Mouse (Mus musculus): ENCODE data around the gene Spint2. TPM values are rescaled to one million over a fixed set of nuclear protein-coding genes. Genes with fewer than 3 reads are reported as not detected.

Gene Spint2
- total RNA-seq, 1 experiment = 202 TPM

DNA sequence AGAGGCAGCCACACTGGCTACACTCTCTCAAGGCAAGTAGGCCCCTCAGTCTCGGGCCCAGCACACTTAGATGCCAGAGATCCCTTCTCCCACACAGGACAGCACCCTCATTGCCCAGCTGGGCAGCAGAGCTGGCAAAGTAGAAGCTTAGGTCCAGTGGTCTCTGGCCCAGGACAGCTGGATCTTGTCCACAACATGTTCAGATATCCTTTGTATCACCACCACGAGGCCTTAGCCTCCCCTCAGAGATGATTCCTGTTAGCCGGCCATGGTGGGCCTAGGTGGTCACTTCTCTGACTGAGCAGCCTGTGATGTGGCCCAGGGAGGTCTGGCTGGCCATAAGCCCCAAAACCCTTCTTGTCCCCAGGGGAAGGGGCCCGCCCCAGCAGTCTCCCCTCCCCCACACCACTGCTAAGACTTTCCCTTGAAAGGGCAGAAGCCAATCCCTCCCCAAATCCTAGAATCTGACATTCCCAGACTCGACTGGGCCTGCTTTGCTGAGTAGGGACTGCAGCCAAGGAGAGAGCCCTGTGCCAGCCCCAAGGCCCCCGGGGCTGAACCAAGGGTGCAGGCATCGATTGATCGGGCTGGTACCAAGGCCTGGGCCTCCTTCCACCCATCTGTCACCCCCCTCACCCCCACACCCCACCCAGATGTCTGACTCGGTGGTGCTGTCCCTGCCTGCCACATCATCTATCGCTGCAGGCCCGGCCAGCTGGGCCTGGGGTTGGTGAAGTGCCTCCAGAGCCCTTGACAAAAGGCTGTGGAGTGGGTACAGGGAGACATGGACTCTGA is 9.2 kb upstream of the Spint2 start:
- peak overlapping the region; percentile 9; the same call in 1 of the 2 replicates for H3K9ac ChIP-seq (ENCODE audit: insufficient read depth, low read depth, low read length, poor library complexity, severe bottlenecking)
- TF ChIP-seq MAFK (IDR thresholded peaks at IDR 0.05; ENCODE audit: insufficient read depth, low read depth, low read length) = no peak
- no peak for TF ChIP-seq CHD2 (IDR thresholded peaks at IDR 0.05; ENCODE audit: low read depth, low read length)
- TF ChIP-seq ZNF384 (IDR thresholded peaks at IDR 0.05; ENCODE audit: low read depth, low read length) = no peak
- no peak for TF ChIP-seq ZC3H11A (IDR thresholded peaks at IDR 0.05; ENCODE audit: borderline replicate concordance, low read depth, low read length)
- no peak for TF ChIP-seq HCFC1 (IDR thresholded peaks at IDR 0.05; ENCODE audit: borderline replicate concordance, insufficient read depth, low read length)
- no peak overlapping the region for H3K27ac ChIP-seq (ENCODE audit: insufficient read depth, low read depth, low read length, poor library complexity, severe bottlenecking)
- H3K9me3 ChIP-seq (ENCODE audit: control insufficient read depth, insufficient read depth, low read depth, low read length) = no peaks in the 10 kb centered on the region
- peaks cover 2% of the 10 kb centered on the region; the same call in 1 of the 2 replicates for H3K36me3 ChIP-seq (ENCODE audit: control insufficient read depth, insufficient read depth, low read length, poor library complexity, severe bottlenecking)
- H3K4me3 ChIP-seq (ENCODE audit: insufficient read depth in 1 of 2, low read depth in 1 of 2, low read length in 2 of 2, poor library complexity in 1 of 2, severe bottlenecking in 1 of 2) = no peak overlapping the region
- in situ Hi-C loops (cut with MboI; ENCODE audit: low sequenced_read_pairs in 2 of 2, unreplicated experiment in 2 of 2) = no loop called here
- H3K4me1 ChIP-seq (ENCODE audit: control insufficient read depth in 2 of 2, insufficient read depth in 2 of 2, low read length in 2 of 2, poor library complexity in 1 of 2) = peaks cover 9 to 34% of the 10 kb centered on the region in 2 experiments; a peak in 3 of 4 replicates
- DNase-seq (ENCODE audit: low read depth, low spot score) = no peak

DNA sequence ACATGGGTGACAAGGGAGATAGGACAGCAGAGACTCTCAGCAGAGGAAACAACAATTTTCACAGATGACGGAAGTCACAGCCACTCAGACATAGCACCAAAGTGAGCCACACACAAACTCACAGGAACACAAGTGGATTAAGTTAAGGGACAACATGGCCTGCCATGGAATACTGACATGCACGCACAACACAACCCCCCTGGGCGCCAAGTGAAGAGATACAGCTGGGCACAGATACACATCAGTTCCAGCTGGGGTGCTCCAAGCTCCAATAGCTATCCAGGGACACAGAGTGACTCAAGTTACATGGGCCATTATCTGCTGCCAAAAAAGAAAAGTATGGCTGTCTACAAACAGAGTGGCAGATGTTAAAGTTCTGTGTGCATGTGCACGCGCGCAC is 8.1 kb upstream of the Spint2 start:
- Histone ChIP-seq H3K9ac (ENCODE audit: insufficient read depth, low read depth, low read length, poor library complexity, severe bottlenecking) (peak overlapping the region; percentile 61; the same call in 1 of the 2 replicates), H3K36me3 (ENCODE audit: control insufficient read depth, insufficient read depth, low read length, poor library complexity, severe bottlenecking) (peaks cover 2% of the 10 kb centered on the region; the same call in 1 of the 2 replicates), H3K4me1 (ENCODE audit: control insufficient read depth in 2 of 2, insufficient read depth in 2 of 2, low read length in 2 of 2, poor library complexity in 1 of 2) (peaks cover 9 to 33% of the 10 kb centered on the region in 2 experiments; a peak in 3 of 4 replicates), H3K4me3 (ENCODE audit: insufficient read depth in 1 of 2, low read depth in 1 of 2, low read length in 2 of 2, poor library complexity in 1 of 2, severe bottlenecking in 1 of 2) (peak overlapping the region; percentile 75 to 83), H3K9me3 (ENCODE audit: control insufficient read depth, insufficient read depth, low read depth, low read length) (no peaks in the 10 kb centered on the region), H3K27ac (ENCODE audit: insufficient read depth, low read depth, low read length, poor library complexity, severe bottlenecking) (no peak overlapping the region)
- DNase-seq (ENCODE audit: low read depth, low spot score) = no peak
- no peak for TF ChIP-seq ZNF384 (IDR thresholded peaks at IDR 0.05; ENCODE audit: low read depth, low read length)
- TF ChIP-seq ZC3H11A (IDR thresholded peaks at IDR 0.05; ENCODE audit: borderline replicate concordance, low read depth, low read length) = no peak
- no peak for TF ChIP-seq CHD2 (IDR thresholded peaks at IDR 0.05; ENCODE audit: low read depth, low read length)
- TF ChIP-seq MAFK (IDR thresholded peaks at IDR 0.05; ENCODE audit: insufficient read depth, low read depth, low read length) = no peak
- TF ChIP-seq HCFC1 (IDR thresholded peaks at IDR 0.05; ENCODE audit: borderline replicate concordance, insufficient read depth, low read length) = no peak
- in situ Hi-C loops (cut with MboI; ENCODE audit: low sequenced_read_pairs in 2 of 2, unreplicated experiment in 2 of 2) = no loop called here

DNA sequence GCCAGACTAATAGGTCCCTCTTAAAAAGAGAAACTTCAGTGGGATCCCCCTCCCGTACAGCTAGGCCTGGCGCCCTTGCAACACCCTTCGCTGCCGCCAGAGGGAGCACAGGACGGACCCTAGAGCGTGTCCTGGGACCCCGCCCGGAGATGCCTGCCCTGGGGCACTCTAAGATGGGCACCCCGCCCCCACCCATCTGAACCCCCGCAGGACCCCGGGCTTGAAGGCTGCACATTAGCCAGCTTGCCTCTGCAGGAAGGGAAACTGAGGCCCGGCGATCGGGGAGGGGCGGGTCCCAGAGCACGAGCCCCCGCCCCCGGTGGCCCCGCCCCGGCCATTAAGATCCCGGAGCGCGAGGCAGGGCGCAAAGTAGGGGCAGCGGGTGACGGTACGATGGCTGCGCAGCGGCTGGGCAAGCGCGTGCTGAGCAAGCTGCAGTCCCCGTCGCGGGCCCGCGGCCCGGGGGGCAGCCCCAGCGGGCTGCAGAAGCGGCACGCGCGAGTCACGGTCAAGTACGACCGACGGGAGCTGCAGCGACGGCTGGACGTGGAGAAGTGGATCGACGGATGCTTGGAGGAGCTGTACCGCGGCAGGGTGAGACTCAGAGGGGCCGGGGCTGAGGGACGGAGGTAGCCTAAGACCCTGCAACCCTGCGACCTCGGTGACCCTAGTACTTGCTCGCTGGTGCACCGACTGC is 7.4 kb upstream of the Spint2 start, which contains the start of gene Ppp1r14a:
Ppp1r14a (plus strand) TSS at position 367 of the 697 bp plus-strand sequence.
- Histone ChIP-seq H3K9me3 (ENCODE audit: control insufficient read depth, insufficient read depth, low read depth, low read length) (no peaks in the 10 kb centered on the region), H3K4me3 (ENCODE audit: insufficient read depth in 1 of 2, low read depth in 1 of 2, low read length in 2 of 2, poor library complexity in 1 of 2, severe bottlenecking in 1 of 2) (peak within 1 kb of the TSS; percentile 75 to 83), H3K4me1 (ENCODE audit: control insufficient read depth in 2 of 2, insufficient read depth in 2 of 2, low read length in 2 of 2, poor library complexity in 1 of 2) (peaks cover 9 to 29% of the 10 kb centered on the region in 2 experiments; a peak in 3 of 4 replicates), H3K36me3 (ENCODE audit: control insufficient read depth, insufficient read depth, low read length, poor library complexity, severe bottlenecking) (peaks cover 2% of the 10 kb centered on the region; the same call in 1 of the 2 replicates), H3K9ac (ENCODE audit: insufficient read depth, low read depth, low read length, poor library complexity, severe bottlenecking) (peak within 1 kb of the TSS; percentile 61), H3K27ac (ENCODE audit: insufficient read depth, low read depth, low read length, poor library complexity, severe bottlenecking) (no peak within 1 kb of the TSS)
- DNase-seq (ENCODE audit: low read depth, low spot score) = peak; percentile 70
- TF ChIP-seq ZNF384 (IDR thresholded peaks at IDR 0.05; ENCODE audit: low read depth, low read length) (no peak), HCFC1 (IDR thresholded peaks at IDR 0.05; ENCODE audit: borderline replicate concordance, insufficient read depth, low read length) (no peak), MAFK (IDR thresholded peaks at IDR 0.05; ENCODE audit: insufficient read depth, low read depth, low read length) (no peak), ZC3H11A (IDR thresholded peaks at IDR 0.05; ENCODE audit: borderline replicate concordance, low read depth, low read length) (no peak), CHD2 (IDR thresholded peaks at IDR 0.05; ENCODE audit: low read depth, low read length) (no peak)
- in situ Hi-C loops (cut with MboI; ENCODE audit: low sequenced_read_pairs in 2 of 2, unreplicated experiment in 2 of 2) = no loop called here

DNA sequence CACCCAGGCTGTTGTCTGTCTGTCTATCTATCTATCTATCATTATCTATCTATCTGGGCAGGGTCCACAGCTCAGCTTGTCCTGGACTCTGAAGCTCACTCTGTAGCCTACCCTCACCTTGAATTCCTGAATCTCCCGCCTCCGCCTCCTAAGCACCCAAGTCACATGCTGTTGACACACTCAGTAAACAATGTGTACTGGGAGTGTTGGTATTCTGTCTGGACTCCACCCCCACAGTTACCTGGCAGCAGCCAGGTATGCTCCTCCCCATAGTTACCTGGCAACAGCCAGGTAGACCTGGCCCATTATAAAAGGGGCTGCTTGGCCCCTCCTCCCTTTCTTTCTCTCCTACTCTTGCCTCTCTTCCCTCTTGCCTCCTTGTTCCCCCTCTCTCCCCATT is 6.4 kb upstream of the Spint2 start:
- in situ Hi-C loops (cut with MboI; ENCODE audit: low sequenced_read_pairs in 2 of 2, unreplicated experiment in 2 of 2) = no loop called here
- Histone ChIP-seq H3K4me3 (ENCODE audit: insufficient read depth in 1 of 2, low read depth in 1 of 2, low read length in 2 of 2, poor library complexity in 1 of 2, severe bottlenecking in 1 of 2) (no peak overlapping the region), H3K27ac (ENCODE audit: insufficient read depth, low read depth, low read length, poor library complexity, severe bottlenecking) (no peak overlapping the region)

More for the DNA sequence above, 6.4 kb upstream of the Spint2 start:
- no peak for DNase-seq (ENCODE audit: low read depth, low spot score)
- H3K4me1 ChIP-seq (ENCODE audit: control insufficient read depth in 2 of 2, insufficient read depth in 2 of 2, low read length in 2 of 2, poor library complexity in 1 of 2) = peaks cover 8 to 24% of the 10 kb centered on the region in 2 experiments; a peak in 3 of 4 replicates
- no peak for TF ChIP-seq HCFC1 (IDR thresholded peaks at IDR 0.05; ENCODE audit: borderline replicate concordance, insufficient read depth, low read length)
- no peak for TF ChIP-seq ZNF384 (IDR thresholded peaks at IDR 0.05; ENCODE audit: low read depth, low read length)
- no peak for TF ChIP-seq CHD2 (IDR thresholded peaks at IDR 0.05; ENCODE audit: low read depth, low read length)
- no peak for TF ChIP-seq ZC3H11A (IDR thresholded peaks at IDR 0.05; ENCODE audit: borderline replicate concordance, low read depth, low read length)
- TF ChIP-seq MAFK (IDR thresholded peaks at IDR 0.05; ENCODE audit: insufficient read depth, low read depth, low read length) = no peak
- no peak overlapping the region for H3K9ac ChIP-seq (ENCODE audit: insufficient read depth, low read depth, low read length, poor library complexity, severe bottlenecking)
- H3K36me3 ChIP-seq (ENCODE audit: control insufficient read depth, insufficient read depth, low read length, poor library complexity, severe bottlenecking) = peaks cover 2% of the 10 kb centered on the region; the same call in 1 of the 2 replicates
- H3K9me3 ChIP-seq (ENCODE audit: control insufficient read depth, insufficient read depth, low read depth, low read length) = no peaks in the 10 kb centered on the region

Measured in ES-E14 (cell line).